Mouse (Mus musculus) CD4-positive, CD25-positive, alpha-beta regulatory T cell (primary cell): ENCODE measurements around the gene Ldb1. TPM values are rescaled to one million over a fixed set of nuclear protein-coding genes. Genes with fewer than 3 reads are reported as not detected.

ENCODE experiments used
- polyA plus RNA-seq: library from polyadenylated mRNA; unstranded; fragments of 100-300 nt; shearing (Covaris generic); gene quantifications from one replicate; pipeline ENCODE4 v1.2.1, GENCODE M21; 2017

Ldb1 gene
- 295 TPM for polyA plus RNA-seq

GRCm38 (mm10) chr19:46044993-46045695 is at the start of gene Ldb1:
Ldb1 (minus strand) TSS chr19:46045214.

GRCm38 (mm10) chr19:46075616-46076607 is 30.9 kb upstream of the Ldb1 start, which contains the start of gene Nolc1:
Nolc1 (plus strand) TSS chr19:46075863.

GRCm38 (mm10) chr19:46044271-46044992 is 582 bp downstream of the Ldb1 start, which contains the start of gene Pprc1:
Pprc1 (plus strand) TSS chr19:46044886.

GRCm38 (mm10) chr19:46003371-46004226 is 41.4 kb downstream of the Ldb1 start, which contains the start of gene Hps6:
Hps6 (plus strand) TSS chr19:46003508.

GRCm38 (mm10) chr19:45997785-45998693 is 47.0 kb downstream of the Ldb1 start, which contains the start of gene Armh3:
Armh3 (minus strand) TSS chr19:45998488.

Other genes with a start within 250 kb of the Ldb1 start
- gene Kcnip2, start 229.2 kb downstream of the Ldb1 start, polyA plus RNA-seq = 17.4 TPM
- gene Armh3, start 46.7 kb downstream of the Ldb1 start, polyA plus RNA-seq = 12.8 TPM
- 15.3 TPM for gene Hps6, start 41.7 kb downstream of the Ldb1 start, polyA plus RNA-seq
- 51.6 TPM for gene Pprc1, start 328 bp downstream of the Ldb1 start, polyA plus RNA-seq
- 93.6 TPM for gene Nolc1, start 30.6 kb upstream of the Ldb1 start, polyA plus RNA-seq
- not detected for gene Elovl3, start 86.7 kb upstream of the Ldb1 start, polyA plus RNA-seq
- gene Pitx3, start 103.1 kb upstream of the Ldb1 start, polyA plus RNA-seq = not detected
- 55.6 TPM for gene Gbf1, start 107.3 kb upstream of the Ldb1 start, polyA plus RNA-seq